Mouse (Mus musculus) CH12.LX (cell line): ENCODE measurements around the gene Ccdc194.

Experiments used
- CHD1 ChIP-seq: IDR thresholded peaks from 2 replicates; pipeline ENCODE4 v1.6.1; 2012; ENCODE audit warnings: low read depth, low read length, improper control_type of control experiment, inconsistent platforms
- CTCF ChIP-seq, 2 experiments: IDR thresholded peaks in 1 of 2; conservative IDR thresholded peaks in 1 of 2; 2 replicates each; pipeline ENCODE4 v1.5.1; 2011 to 2012; ENCODE audit warnings: low read depth in 2 of 2, low read length in 2 of 2, improper control_type of control experiment in 1 of 2, inconsistent platforms in 1 of 2, mild to moderate bottlenecking in 1 of 2, moderate library complexity in 1 of 2
- ETS1 ChIP-seq: conservative IDR thresholded peaks from 2 replicates; pipeline ENCODE4 v1.6.1; 2012; ENCODE audit warnings: low read depth, mild to moderate bottlenecking, inconsistent platforms, low read length, improper control_type of control experiment, moderate library complexity
- POLR2A ChIP-seq: IDR thresholded peaks from 2 replicates; pipeline ENCODE4 v1.6.1; 2011; ENCODE audit warnings: low read depth, mild to moderate bottlenecking, improper control_type of control experiment, low read length
- POLR2AphosphoS2 ChIP-seq: IDR thresholded peaks from 2 replicates; pipeline ENCODE4 v1.6.1; 2011; ENCODE audit warnings: low read depth, low read length, improper control_type of control experiment
- ZC3H11A ChIP-seq: IDR thresholded peaks from 2 replicates; pipeline ENCODE4 v1.6.1; 2012; ENCODE audit warnings: low read depth, mild to moderate bottlenecking, inconsistent platforms, low read length, improper control_type of control experiment
- ZMIZ1 ChIP-seq: IDR thresholded peaks from 2 replicates; pipeline ENCODE4 v1.6.1; 2012; ENCODE audit warnings: low read depth, mild to moderate bottlenecking, inconsistent platforms, low read length, improper control_type of control experiment

DNA sequence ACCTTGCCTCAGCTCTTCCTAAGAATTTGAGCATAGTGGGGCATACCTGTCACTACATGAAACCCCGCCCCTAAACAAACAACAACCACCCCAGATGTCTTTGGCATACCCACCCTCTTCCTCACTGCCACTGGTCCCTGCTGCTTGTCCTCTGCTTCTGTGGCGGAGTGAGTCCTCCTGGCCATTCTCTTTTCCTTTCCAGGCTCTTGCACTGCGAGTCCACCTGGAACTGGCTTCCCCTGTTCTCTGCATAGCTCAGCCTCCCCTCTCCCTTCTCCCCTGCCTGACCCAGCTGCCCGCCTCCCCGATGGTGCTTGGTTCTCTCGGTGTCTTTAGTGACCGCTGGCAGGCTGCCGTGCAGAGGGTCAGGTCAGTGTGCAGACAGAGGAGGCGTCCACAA, 18.2 kb upstream of the Ccdc194 start:
- TF ChIP-seq CTCF (conservative IDR thresholded peaks at IDR 0.05 in 1 of 2, IDR thresholded peaks at IDR 0.05 in 1 of 2; ENCODE audit: low read depth in 2 of 2, low read length in 2 of 2) = no peak
- no peak for TF ChIP-seq CHD1
- no peak for TF ChIP-seq ZMIZ1
- no peak for TF ChIP-seq ETS1
- TF ChIP-seq ZC3H11A = no peak
- no peak for TF ChIP-seq POLR2AphosphoS2
- TF ChIP-seq POLR2A = no peak
